Mouse (Mus musculus) E14TG2a.4 (cell line): ENCODE measurements at regions not wholly inside any gene's neighbourhood (a gene's known extent, or its start where the extent isn't known, plus 50 kb on each side); places are given as distances from the start of the nearest gene placed in this dataset.

Experiments
- H3K27me3 ChIP-seq: 2 replicates; pipeline ENCODE4 v1.6.1; 2014; ENCODE audit warnings: low read length, control low read depth; ENCODE audit not compliant: insufficient read depth
- H3K36me3 ChIP-seq: 2 replicates; pipeline ENCODE4 v1.6.1; 2014; ENCODE audit warnings: low read length, control low read depth; ENCODE audit not compliant: insufficient read depth
- H3K4me1 ChIP-seq: replicated peaks from 2 replicates; pipeline ENCODE4 v1.6.1; 2014; ENCODE audit warnings: low read depth, low read length, control low read depth
- H3K4me3 ChIP-seq: replicated peaks from 2 replicates; pipeline ENCODE4 v1.5.1; 2014; ENCODE audit warnings: mild to moderate bottlenecking, low read length
- H3K9me3 ChIP-seq: 2 replicates; pipeline ENCODE4 v1.6.1; 2014; ENCODE audit warnings: low read length, control low read depth
- CTCF ChIP-seq: conservative IDR thresholded peaks from 2 replicates; pipeline ENCODE4 v1.5.1; 2014; ENCODE audit warnings: low read length
- NANOG ChIP-seq: IDR thresholded peaks from 2 replicates; pipeline ENCODE4 v1.6.1; 2014; ENCODE audit warnings: borderline replicate concordance, low read length, mixed read lengths
- POU5F1 ChIP-seq: IDR thresholded peaks from 2 replicates; pipeline ENCODE4 v1.6.1; 2014; ENCODE audit warnings: low read length, borderline replicate concordance

DNA sequence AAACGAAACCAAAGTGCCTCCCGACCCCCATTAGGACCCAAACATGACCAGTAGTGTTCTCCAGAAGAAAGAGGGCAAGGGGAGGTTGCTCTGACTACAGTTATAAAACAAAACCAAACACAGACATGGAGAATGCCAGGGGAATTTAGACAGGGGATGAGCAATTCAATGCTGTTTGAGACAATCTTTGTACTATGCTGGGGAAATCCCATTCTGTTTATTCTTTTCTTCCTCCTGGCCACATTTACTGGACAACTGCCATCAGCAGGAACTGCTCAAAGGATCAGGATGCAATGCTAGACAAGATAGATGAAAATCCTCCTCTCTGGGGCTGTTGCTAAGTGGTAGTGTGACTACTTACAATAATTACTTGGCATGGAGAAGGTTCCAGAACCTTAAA is 574.5 kb upstream of the Fam160b2 start:
- H3K36me3 ChIP-seq = no peaks in the 10 kb centered on the region
- no peak for TF ChIP-seq CTCF
- no peak for TF ChIP-seq POU5F1
- TF ChIP-seq NANOG = no peak
- H3K9me3 ChIP-seq = no peaks in the 10 kb centered on the region
- no peaks in the 10 kb centered on the region for H3K4me1 ChIP-seq
- no peaks in the 10 kb centered on the region for H3K27me3 ChIP-seq
- H3K4me3 ChIP-seq = no peak overlapping the region

- TF ChIP-seq POU5F1 (no peak), CTCF (no peak), NANOG (no peak)
- H3K27me3 ChIP-seq = no peaks in the 10 kb centered on the region
- H3K36me3 ChIP-seq = no peaks in the 10 kb centered on the region
- H3K4me1 ChIP-seq = no peaks in the 10 kb centered on the region
- no peak overlapping the region for H3K4me3 ChIP-seq
- H3K9me3 ChIP-seq = no peaks in the 10 kb centered on the region
Observed at GRCm38 (mm10) chr14:71159556-71159955, 559.9 kb upstream of the Fam160b2 start.

- Histone ChIP-seq H3K36me3 (no peaks in the 10 kb centered on the region), H3K27me3 (no peaks in the 10 kb centered on the region), H3K9me3 (no peaks in the 10 kb centered on the region), H3K4me3 (no peak overlapping the region), H3K4me1 (no peaks in the 10 kb centered on the region)
- no peak for TF ChIP-seq NANOG
- TF ChIP-seq POU5F1 = no peak
- TF ChIP-seq CTCF = no peak
Observed at GRCm38 (mm10) chr14:71142465-71142864, 542.8 kb upstream of the Fam160b2 start.

- H3K9me3 ChIP-seq = no peaks in the 10 kb centered on the region
- no peak for TF ChIP-seq POU5F1
- no peak for TF ChIP-seq NANOG
- TF ChIP-seq CTCF = no peak
- H3K4me3 ChIP-seq = no peak overlapping the region
- no peaks in the 10 kb centered on the region for H3K36me3 ChIP-seq
- no peaks in the 10 kb centered on the region for H3K27me3 ChIP-seq
- no peaks in the 10 kb centered on the region for H3K4me1 ChIP-seq
Observed at GRCm38 (mm10) chr14:71129771-71130211, 530.2 kb upstream of the Fam160b2 start.

DNA sequence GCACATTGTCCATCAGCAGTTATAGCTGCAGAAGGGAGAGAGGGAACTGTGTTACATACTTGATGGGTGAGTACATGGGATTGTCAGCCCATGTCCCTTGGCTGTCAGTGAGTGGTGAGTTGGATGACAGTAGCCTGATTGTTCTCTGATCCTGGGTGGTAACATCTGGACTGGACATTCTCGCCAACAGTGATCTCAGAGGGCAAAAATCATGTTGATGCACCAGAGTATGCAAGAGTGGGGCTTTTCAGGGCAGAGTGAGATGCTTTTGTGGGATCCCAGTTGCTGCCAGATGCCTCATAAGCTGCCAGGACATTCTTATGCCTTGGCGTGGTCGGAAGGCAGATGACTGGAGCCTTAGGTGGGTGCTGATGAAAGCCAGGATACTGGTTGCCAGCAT is 528.9 kb upstream of the Fam160b2 start:
- H3K36me3 ChIP-seq = no peaks in the 10 kb centered on the region
- no peaks in the 10 kb centered on the region for H3K4me1 ChIP-seq
- no peaks in the 10 kb centered on the region for H3K9me3 ChIP-seq
- TF ChIP-seq POU5F1 (no peak), CTCF (no peak), NANOG (no peak)
- no peak overlapping the region for H3K4me3 ChIP-seq
- H3K27me3 ChIP-seq = no peaks in the 10 kb centered on the region

DNA sequence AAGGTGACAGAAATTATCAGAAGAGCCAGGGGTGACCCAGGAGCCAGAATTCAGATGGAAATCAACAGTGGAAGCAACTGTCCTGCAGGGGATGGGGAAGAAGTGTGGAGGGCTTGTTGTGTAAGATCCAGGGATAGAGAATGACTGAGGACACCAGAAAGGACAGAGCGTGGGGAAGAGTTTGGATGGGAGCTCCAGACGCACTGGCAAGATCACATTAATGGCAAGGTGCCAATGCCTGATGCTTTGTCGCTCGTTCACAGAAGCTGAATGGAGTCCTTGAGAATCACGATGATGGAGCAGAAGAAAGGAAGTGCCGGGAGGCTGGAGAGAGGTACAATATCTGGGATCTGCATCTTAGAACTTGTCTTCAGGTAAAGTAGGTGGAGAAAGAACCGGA is 519.0 kb upstream of the Fam160b2 start:
- no peaks in the 10 kb centered on the region for H3K9me3 ChIP-seq
- H3K4me1 ChIP-seq = no peaks in the 10 kb centered on the region

DNA sequence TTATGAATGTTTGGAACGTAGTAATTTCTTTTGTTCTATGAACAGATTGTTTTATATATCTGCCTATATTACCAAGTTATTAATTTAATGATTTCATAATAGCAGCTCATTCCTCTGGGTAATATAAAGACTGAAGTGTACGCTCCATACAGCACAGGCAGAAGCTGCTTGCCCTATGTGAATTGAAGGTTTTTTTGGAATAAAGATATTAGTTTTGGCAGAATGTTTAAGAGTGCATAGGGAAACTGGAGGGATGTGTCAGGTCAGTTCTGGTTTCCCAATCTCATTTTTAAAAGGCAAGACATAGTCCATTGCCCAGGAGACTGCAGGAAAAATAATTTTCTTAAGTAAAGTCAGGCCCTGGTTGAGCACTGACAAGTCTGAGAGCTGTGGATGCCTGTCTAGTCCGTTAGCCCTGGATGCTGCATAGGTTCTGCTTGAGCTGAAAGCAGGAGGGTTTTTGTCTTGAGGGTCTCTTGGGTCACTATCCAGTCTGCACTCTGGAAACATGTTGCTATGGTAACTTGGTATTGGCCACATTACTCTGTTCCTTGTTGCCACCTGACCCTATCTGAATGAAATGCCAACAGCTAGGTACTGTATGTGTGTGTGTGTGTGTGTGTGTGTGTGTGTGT is 516.3 kb upstream of the Fam160b2 start:
- Histone ChIP-seq H3K36me3 (no peaks in the 10 kb centered on the region), H3K9me3 (no peaks in the 10 kb centered on the region), H3K27me3 (no peaks in the 10 kb centered on the region), H3K4me1 (no peaks in the 10 kb centered on the region), H3K4me3 (no peak overlapping the region)
- TF ChIP-seq CTCF (no peak), NANOG (no peak), POU5F1 (no peak)

More for the DNA sequence above, 519.0 kb upstream of the Fam160b2 start:
- H3K4me3 ChIP-seq = no peak overlapping the region
- TF ChIP-seq NANOG (no peak), POU5F1 (no peak), CTCF (no peak)
- no peaks in the 10 kb centered on the region for H3K36me3 ChIP-seq
- no peaks in the 10 kb centered on the region for H3K27me3 ChIP-seq

GRCm38 (mm10) chr14:71115095-71115797 is 515.6 kb upstream of the Fam160b2 start:
- H3K27me3 ChIP-seq = no peaks in the 10 kb centered on the region
- TF ChIP-seq POU5F1 = no peak
- TF ChIP-seq CTCF = no peak
- TF ChIP-seq NANOG = no peak
- H3K9me3 ChIP-seq = no peaks in the 10 kb centered on the region
- H3K36me3 ChIP-seq = no peaks in the 10 kb centered on the region
- H3K4me1 ChIP-seq = no peaks in the 10 kb centered on the region
- no peak overlapping the region for H3K4me3 ChIP-seq

- Histone ChIP-seq H3K4me3 (no peak overlapping the region), H3K27me3 (no peaks in the 10 kb centered on the region), H3K36me3 (no peaks in the 10 kb centered on the region), H3K4me1 (no peaks in the 10 kb centered on the region), H3K9me3 (no peaks in the 10 kb centered on the region)
- TF ChIP-seq CTCF (no peak), NANOG (no peak), POU5F1 (no peak)
Observed at GRCm38 (mm10) chr14:71113198-71113597, 513.6 kb upstream of the Fam160b2 start.
